Mouse (Mus musculus): Measurements from ENCODE around the gene Lactbl1. TPM values are rescaled to one million over a fixed set of nuclear protein-coding genes. Genes with fewer than 3 reads are reported as not detected.

Gene Lactbl1
- 0.03 TPM in 1 of 2 replicates, not detected in the other for polyA plus RNA-seq (2012; rRNA removed; ENCODE audit: low replicate concordance)

GRCm38 (mm10) chr4:136622388-136622787 is at the start of gene Lactbl1:
Gene Lactbl1, plus strand, starts transcription at chr4:136622621.

GRCm38 (mm10) chr4:136602568-136602967 is 19.9 kb upstream of the Lactbl1 start, which contains the start of gene Kdm1a:
Gene Kdm1a, minus strand, starts transcription at chr4:136602723.

GRCm38 (mm10) chr4:136610387-136610856 is 12.0 kb upstream of the Lactbl1 start, which contains the start of gene Tex46:
Gene Tex46, plus strand, starts transcription at chr4:136610437.

Other genes starting within 250 kb of the Lactbl1 start
- 0.46 TPM in 1 of 2 replicates, not detected in the other for gene Htr1d, start 199.1 kb upstream of the Lactbl1 start, polyA plus RNA-seq (2012; rRNA removed; ENCODE audit: low replicate concordance)
- 0.35 and 0.52 TPM in 2 replicates for gene 6030445D17Rik, start 160.4 kb upstream of the Lactbl1 start, polyA plus RNA-seq (2012; rRNA removed; ENCODE audit: low replicate concordance)
- 17.1 and 21.2 TPM in 2 replicates for gene Luzp1, start 152.9 kb upstream of the Lactbl1 start, polyA plus RNA-seq (2012; rRNA removed; ENCODE audit: low replicate concordance)
- gene Kdm1a, start 19.9 kb upstream of the Lactbl1 start, polyA plus RNA-seq (2012; rRNA removed; ENCODE audit: low replicate concordance) = 24.4 and 42.8 TPM in 2 replicates
- gene Tex46, start 12.2 kb upstream of the Lactbl1 start, polyA plus RNA-seq (2012; rRNA removed; ENCODE audit: low replicate concordance) = not detected in 2 replicates
- gene Ephb2, start 213.4 kb downstream of the Lactbl1 start, polyA plus RNA-seq (2012; rRNA removed; ENCODE audit: low replicate concordance) = 28.6 and 78.8 TPM in 2 replicates